Mouse (Mus musculus) bone marrow macrophage, adult 2 months (primary cell): Measurements from ENCODE around the gene Sfxn3.

Experiments
- CTCF ChIP-seq: IDR thresholded peaks from 2 replicates; pipeline ENCODE4 v1.5.1; 2012; ENCODE audit warnings: low read depth, mild to moderate bottlenecking, low read length, moderate library complexity
- POLR2A ChIP-seq: IDR thresholded peaks from 2 replicates; pipeline ENCODE4 v1.6.1; 2012; ENCODE audit warnings: mild to moderate bottlenecking, low read depth, low read length, borderline replicate concordance

DNA sequence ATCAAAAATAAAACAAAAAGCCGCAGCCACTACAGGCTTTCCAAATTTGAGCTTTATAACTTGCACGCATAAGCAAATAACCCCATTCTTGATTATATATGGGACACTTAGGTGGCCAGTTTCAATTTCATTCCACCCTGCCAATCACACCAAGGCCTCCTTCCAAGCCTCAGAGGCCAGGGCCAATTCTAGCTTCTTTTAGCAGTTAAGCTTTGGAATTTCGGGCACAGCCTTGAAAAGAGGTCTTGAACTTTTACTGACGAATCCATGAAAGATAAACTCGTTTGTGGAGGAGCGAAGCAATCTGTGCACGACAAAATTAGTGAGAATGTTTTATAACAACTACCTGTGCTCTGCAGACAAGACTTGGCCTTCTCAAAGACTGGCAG, 10.4 kb downstream of the Sfxn3 start:
- TF ChIP-seq CTCF (no peak), POLR2A (no peak)
